Mouse (Mus musculus) bone marrow, adult 2 months (tissue): ENCODE results near the gene Adgrv1. TPM values are rescaled to one million over a fixed set of nuclear protein-coding genes. Genes with fewer than 3 reads are reported as not detected.

Experiments
- H3K27ac ChIP-seq: fragments of 200-500 bp; 2 replicates; pipeline ENCODE4 v1.5.1; 2012; ENCODE audit warnings: low read depth, mild to moderate bottlenecking, control low read depth, inconsistent platforms, low read length; ENCODE audit not compliant: control insufficient read depth, poor library complexity, insufficient read depth
- H3K4me1 ChIP-seq: fragments of 200-500 bp; 2 replicates; pipeline ENCODE4 v1.6.1; 2011; ENCODE audit warnings: low read length; ENCODE audit not compliant: control insufficient read depth, insufficient read depth
- H3K4me3 ChIP-seq: fragments of 200-500 bp; replicated peaks from 2 replicates; pipeline ENCODE3; 2011; ENCODE audit warnings: mild to moderate bottlenecking, low read depth, low read length, control low read depth; ENCODE audit not compliant: control insufficient read depth
- CTCF ChIP-seq: fragments of 200-500 bp; IDR thresholded peaks from 2 replicates; pipeline ENCODE4 v1.5.1; 2011; ENCODE audit warnings: low read length, control low read depth; ENCODE audit not compliant: control insufficient read depth, insufficient read depth
- POLR2A ChIP-seq: fragments of 200-500 bp; IDR thresholded peaks from 2 replicates; pipeline ENCODE4 v1.6.1; 2011; ENCODE audit warnings: low read depth, mild to moderate bottlenecking, control low read depth, low read length, borderline replicate concordance; ENCODE audit not compliant: control insufficient read depth
- WGBS: fragments of 180-500 bp; shearing (Covaris S2); methylation state at CpG from one replicate; pipeline ENCODE4 v1.1.7; 2018; 5-methylcytosine and 5-hydroxymethylcytosine counted together
- polyA plus RNA-seq: library from polyadenylated mRNA; stranded (reverse); fragments of >200 nt; gene quantifications from 2 replicates; pipeline ENCODE4 v1.2.4, GENCODE M21; 2011; ENCODE audit warnings: low replicate concordance; ENCODE audit not compliant: missing spikeins, insufficient read depth, insufficient read length

The Adgrv1 gene
- polyA plus RNA-seq, 1 experiment, result 1.7 TPM

GRCm38 (mm10) chr13:81370196-81370595, 262.8 kb downstream of the Adgrv1 start:
- Histone ChIP-seq H3K4me1 (no peaks in the 10 kb centered on the region), H3K4me3 (no peak overlapping the region), H3K27ac (no peak overlapping the region)
- WGBS, result 79% methylated on average over 6 of the region's 6 CpGs
- TF ChIP-seq POLR2A, result no peak
- TF ChIP-seq CTCF, result no peak

- Histone ChIP-seq H3K4me1 (no peaks in the 10 kb centered on the region), H3K4me3 (no peak overlapping the region), H3K27ac (no peak overlapping the region)
- WGBS, result 81% methylated on average over 2 of the region's 2 CpGs
- TF ChIP-seq CTCF, result no peak
- no peak for TF ChIP-seq POLR2A
These were observed 263.4 kb downstream of the Adgrv1 start for GRCm38 (mm10) chr13:81369564-81369963.

- Histone ChIP-seq H3K27ac (no peak overlapping the region), H3K4me1 (no peaks in the 10 kb centered on the region), H3K4me3 (no peak overlapping the region)
- TF ChIP-seq POLR2A (no peak), CTCF (no peak)
- WGBS, result 65% methylated on average over 4 of the region's 4 CpGs
These were observed 264.0 kb downstream of the Adgrv1 start for GRCm38 (mm10) chr13:81368987-81369386.

GRCm38 (mm10) chr13:81367681-81368376, 265.1 kb downstream of the Adgrv1 start:
- no peak for TF ChIP-seq CTCF
- no peak for TF ChIP-seq POLR2A
- no peak overlapping the region for H3K4me3 ChIP-seq
- no peak overlapping the region for H3K27ac ChIP-seq
- H3K4me1 ChIP-seq, result no peaks in the 10 kb centered on the region
- WGBS, result 79% methylated on average over 4 of the region's 4 CpGs

GRCm38 (mm10) chr13:81360338-81360737, 272.6 kb downstream of the Adgrv1 start:
- 80% methylated on average over 2 of the region's 2 CpGs for WGBS
- TF ChIP-seq POLR2A, result no peak
- TF ChIP-seq CTCF, result no peak

GRCm38 (mm10) chr13:81358766-81359165, 274.2 kb downstream of the Adgrv1 start:
- Histone ChIP-seq H3K4me1 (no peaks in the 10 kb centered on the region), H3K4me3 (no peak overlapping the region), H3K27ac (no peak overlapping the region)
- TF ChIP-seq CTCF, result no peak
- no peak for TF ChIP-seq POLR2A
- WGBS, result 70% methylated on average over 1 of the region's 1 CpGs

More at GRCm38 (mm10) chr13:81360338-81360737, 272.6 kb downstream of the Adgrv1 start:
- Histone ChIP-seq H3K27ac (no peak overlapping the region), H3K4me3 (no peak overlapping the region), H3K4me1 (no peaks in the 10 kb centered on the region)

- WGBS, result 81% methylated on average over 4 of the region's 4 CpGs
- Histone ChIP-seq H3K4me3 (no peak overlapping the region), H3K4me1 (no peaks in the 10 kb centered on the region), H3K27ac (no peak overlapping the region)
- TF ChIP-seq CTCF, result no peak
- TF ChIP-seq POLR2A, result no peak
These were observed 274.6 kb downstream of the Adgrv1 start for GRCm38 (mm10) chr13:81358365-81358764.

GRCm38 (mm10) chr13:81357215-81357614, 275.7 kb downstream of the Adgrv1 start:
- H3K27ac ChIP-seq, result no peak overlapping the region
- no peaks in the 10 kb centered on the region for H3K4me1 ChIP-seq
- WGBS, result 85% methylated on average over 3 of the region's 3 CpGs
- TF ChIP-seq CTCF, result no peak
- TF ChIP-seq POLR2A, result no peak
- H3K4me3 ChIP-seq, result no peak overlapping the region

- WGBS, result 83% methylated on average over 5 of the region's 5 CpGs
- Histone ChIP-seq H3K4me1 (no peaks in the 10 kb centered on the region; the same call in 1 of the 2 replicates), H3K27ac (no peak overlapping the region), H3K4me3 (no peak overlapping the region)
- no peak for TF ChIP-seq POLR2A
- no peak for TF ChIP-seq CTCF
These were observed 278.4 kb downstream of the Adgrv1 start for GRCm38 (mm10) chr13:81354587-81354986.
